Mouse (Mus musculus) CH12.LX (cell line): ENCODE measurements around the gene Pdss2.

Source experiments
- CHD1 ChIP-seq: IDR thresholded peaks from 2 replicates; pipeline ENCODE4 v1.6.1; 2012; ENCODE audit warnings: low read depth, low read length, improper control_type of control experiment, inconsistent platforms
- CHD2 ChIP-seq: IDR thresholded peaks from 2 replicates; pipeline ENCODE4 v1.6.1; 2011; ENCODE audit warnings: low read length, improper control_type of control experiment
- POLR2AphosphoS2 ChIP-seq: IDR thresholded peaks from 2 replicates; pipeline ENCODE4 v1.6.1; 2011; ENCODE audit warnings: low read depth, low read length, improper control_type of control experiment
- SMC3 ChIP-seq: IDR thresholded peaks from 2 replicates; pipeline ENCODE4 v1.6.1; 2011; ENCODE audit warnings: low read depth, low read length, improper control_type of control experiment
- ZNF384 ChIP-seq: IDR thresholded peaks from 2 replicates; pipeline ENCODE4 v1.6.1; 2012; ENCODE audit warnings: low read depth, low read length, improper control_type of control experiment, inconsistent platforms

DNA sequence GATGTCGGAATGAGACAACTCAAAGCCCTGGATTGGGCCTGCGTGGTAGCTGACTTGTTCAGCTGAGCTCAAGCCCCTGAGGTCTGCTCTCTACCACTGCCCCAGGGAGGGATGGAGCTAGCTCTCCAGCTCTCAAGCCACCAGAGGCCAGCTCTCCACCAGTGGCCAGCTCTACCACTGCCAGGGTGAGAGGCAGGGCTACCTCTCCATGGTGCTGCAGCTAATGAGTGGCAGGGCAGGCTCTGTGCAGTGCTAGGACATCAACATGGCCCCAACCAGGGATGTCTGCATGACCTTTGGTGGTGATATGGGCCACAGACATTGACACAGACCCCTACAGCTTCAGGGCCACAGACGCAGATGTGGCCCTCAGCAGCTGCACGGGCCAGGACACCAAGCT, 144.6 kb downstream of the Pdss2 start:
- TF ChIP-seq ZNF384 (no peak), CHD2 (no peak), CHD1 (no peak), SMC3 (no peak), POLR2AphosphoS2 (no peak)
